Mouse (Mus musculus) fat pad, adult 2 months (tissue): ENCODE results near the gene Pou3f1.
"Not testable (repeated sequence)": the region's sequence is repeated elsewhere in the genome, so short reads cannot be mapped to it uniquely, and the experiment has no call there.

Source experiments
- DNase-seq: peaks from one replicate; pipeline ENCODE4 v3.0.0-alpha.2; 2011; ENCODE audit warnings: low read depth, low spot score; ENCODE audit errors: extremely low read depth

Gene Pou3f1

GRCm38 (mm10) chr4:124685897-124686402 is 29.3 kb downstream of the Pou3f1 start:
- DNase-seq, result no peak

DNA sequence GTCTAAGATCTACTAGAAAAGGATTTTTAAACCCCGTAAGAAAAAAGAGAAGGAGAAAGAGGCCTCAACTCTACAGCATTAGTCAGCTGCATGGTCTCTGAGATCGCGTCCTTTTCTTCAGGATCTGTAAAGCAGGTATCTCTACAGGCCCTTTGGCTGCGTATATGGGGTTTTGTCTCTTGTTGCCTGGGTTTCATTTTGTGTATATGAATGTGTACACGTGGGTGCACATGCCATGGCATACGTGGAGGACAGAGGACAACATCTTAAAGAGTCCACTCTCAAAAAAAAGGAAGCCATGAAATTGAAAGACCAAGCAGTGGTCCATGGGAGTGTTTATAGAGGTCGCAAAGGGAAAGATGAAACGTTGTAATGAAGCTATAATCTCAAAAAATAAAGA is 34.8 kb downstream of the Pou3f1 start:
- no peak for DNase-seq

DNA sequence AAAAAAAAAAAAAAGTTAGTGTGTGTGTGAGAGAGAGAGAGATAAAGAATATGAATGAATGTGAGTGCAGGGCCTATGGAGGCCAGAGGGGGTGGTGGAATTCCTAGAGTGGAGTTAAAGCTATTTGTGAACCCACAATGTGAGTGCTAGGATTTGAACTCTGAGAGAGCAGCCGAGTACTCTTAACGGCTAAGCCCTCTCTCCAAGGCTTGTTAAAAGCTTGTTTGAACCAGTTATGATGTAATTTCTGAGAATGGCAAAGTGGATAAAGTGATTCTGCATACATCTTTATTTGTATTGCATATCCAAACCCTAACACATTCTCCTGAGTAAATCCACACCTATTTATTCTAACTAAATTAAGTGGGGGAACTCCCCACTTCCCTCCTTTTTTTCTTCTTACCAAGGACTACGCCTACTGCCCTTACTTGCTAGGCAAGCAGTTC is 35.8 kb downstream of the Pou3f1 start:
- no peak for DNase-seq

- no peak for DNase-seq
These were observed 36.7 kb downstream of the Pou3f1 start, which contains the start of gene Utp11 for GRCm38 (mm10) chr4:124693135-124693894. TSS of gene Utp11 (minus strand) at chr4:124693600.

- no peak for DNase-seq
These were observed 38.0 kb downstream of the Pou3f1 start for GRCm38 (mm10) chr4:124694572-124694971.

GRCm38 (mm10) chr4:124695786-124696516 is 39.3 kb downstream of the Pou3f1 start:
- DNase-seq, result no peak

GRCm38 (mm10) chr4:124699791-124700190 is 43.2 kb downstream of the Pou3f1 start:
- DNase-seq, result no peak

GRCm38 (mm10) chr4:124700248-124700971 is 43.8 kb downstream of the Pou3f1 start, which contains the start of gene Fhl3:
TSS of gene Fhl3 (plus strand) at chr4:124700701.
- DNase-seq, result no peak

GRCm38 (mm10) chr4:124701052-124701845 is 44.6 kb downstream of the Pou3f1 start:
- DNase-seq, result no peak

- DNase-seq, result no peak
These were observed 45.3 kb downstream of the Pou3f1 start for GRCm38 (mm10) chr4:124701916-124702315.

- DNase-seq, result no peak
These were observed 46.8 kb downstream of the Pou3f1 start for GRCm38 (mm10) chr4:124703406-124703805.

GRCm38 (mm10) chr4:124703881-124704796 is 47.5 kb downstream of the Pou3f1 start:
- no peak for DNase-seq

DNA sequence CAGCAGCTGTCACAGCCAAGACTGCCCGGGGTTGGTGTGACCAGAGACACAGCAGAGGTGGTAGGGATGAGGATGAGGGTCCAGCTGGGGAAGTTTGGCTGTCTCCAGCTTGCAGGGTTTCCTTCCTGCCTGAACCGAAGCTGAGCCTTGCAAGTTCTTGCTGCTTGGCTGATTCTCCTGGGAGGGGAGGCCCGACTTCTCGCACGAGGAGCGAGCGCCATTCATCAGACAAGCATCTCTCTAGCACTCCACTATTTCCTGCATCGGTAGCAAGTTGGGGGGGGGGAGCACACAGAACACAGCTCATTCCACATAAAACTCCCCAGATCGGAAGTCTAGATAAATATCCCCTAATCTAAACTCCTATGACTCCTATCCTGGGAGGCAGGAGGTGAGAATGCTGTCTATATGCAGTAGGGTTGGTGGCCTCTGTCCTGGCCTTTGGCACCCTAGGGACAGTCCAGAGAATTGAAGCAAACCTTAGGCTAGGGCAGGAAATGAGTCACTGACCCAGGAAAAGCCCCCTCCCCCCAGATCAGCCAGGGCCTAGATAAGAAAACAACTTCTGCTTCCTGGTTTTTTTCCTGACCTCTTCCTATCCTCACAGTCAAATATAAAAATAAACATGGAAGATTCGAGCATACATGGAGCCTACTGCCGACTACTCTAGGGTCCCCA is 48.3 kb downstream of the Pou3f1 start:
- no peak for DNase-seq

DNA sequence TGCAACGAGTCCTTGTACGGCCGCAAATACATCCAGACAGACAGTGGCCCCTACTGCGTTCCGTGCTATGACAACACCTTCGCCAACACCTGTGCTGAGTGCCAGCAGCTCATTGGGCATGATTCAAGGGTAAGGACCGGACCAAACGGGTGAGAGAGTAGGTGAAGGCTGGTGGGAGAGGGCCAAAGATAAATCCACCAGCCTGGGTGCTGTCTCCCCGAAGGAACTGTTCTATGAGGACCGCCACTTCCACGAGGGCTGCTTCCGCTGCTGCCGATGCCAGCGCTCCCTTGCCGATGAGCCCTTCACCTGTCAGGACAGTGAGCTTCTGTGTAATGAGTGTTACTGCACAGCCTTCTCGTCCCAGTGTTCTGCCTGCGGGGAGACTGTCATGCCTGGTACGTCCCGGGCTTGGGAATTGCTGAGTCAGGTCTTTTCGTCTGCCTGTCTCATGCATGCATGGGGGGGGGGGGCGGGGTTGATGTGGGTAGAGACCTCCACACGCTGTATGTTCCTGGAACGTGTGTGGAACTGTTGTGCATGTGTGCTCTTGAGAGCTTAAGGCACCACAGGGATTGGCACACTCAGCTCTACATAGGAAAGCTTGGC is 49.2 kb downstream of the Pou3f1 start:
- no peak for DNase-seq

DNA sequence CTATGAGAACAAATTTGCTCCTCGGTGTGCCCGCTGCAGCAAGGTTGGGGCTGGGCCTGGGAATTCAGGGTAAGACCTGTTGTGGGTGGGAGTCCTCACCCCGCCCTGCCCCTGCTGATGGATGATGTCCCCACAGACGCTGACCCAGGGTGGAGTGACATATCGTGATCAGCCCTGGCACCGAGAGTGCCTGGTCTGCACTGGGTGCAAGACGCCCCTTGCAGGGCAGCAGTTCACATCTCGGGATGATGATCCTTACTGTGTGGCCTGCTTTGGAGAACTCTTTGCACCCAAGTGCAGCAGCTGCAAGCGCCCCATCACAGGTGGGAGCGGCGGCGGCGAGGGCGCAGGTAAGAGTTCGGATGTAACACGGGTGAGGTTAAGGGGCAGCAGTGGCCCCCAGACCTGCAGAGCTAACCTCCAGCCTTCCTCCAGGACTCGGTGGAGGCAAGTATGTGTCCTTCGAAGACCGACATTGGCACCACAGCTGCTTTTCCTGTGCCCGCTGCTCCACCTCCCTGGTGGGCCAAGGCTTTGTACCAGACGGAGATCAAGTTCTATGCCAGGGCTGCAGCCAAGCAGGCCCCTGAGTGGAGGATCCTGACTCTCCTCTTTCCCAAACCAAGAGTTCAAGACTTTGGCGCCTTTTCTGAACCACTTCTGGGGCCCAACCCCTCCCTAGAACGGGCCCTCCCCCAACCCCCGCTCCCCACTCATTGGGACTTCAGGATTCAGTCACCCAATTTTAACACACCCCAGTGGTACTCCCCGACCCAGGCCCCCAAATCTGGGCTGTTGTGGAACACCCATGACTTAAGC is 51.0 kb downstream of the Pou3f1 start:
- DNase-seq, result not testable (repeated sequence)

GRCm38 (mm10) chr4:124708200-124708517 is 51.6 kb downstream of the Pou3f1 start:
- DNase-seq, result not testable (repeated sequence)
